Mouse (Mus musculus): ENCODE data around the gene Ubxn4.

DNA sequence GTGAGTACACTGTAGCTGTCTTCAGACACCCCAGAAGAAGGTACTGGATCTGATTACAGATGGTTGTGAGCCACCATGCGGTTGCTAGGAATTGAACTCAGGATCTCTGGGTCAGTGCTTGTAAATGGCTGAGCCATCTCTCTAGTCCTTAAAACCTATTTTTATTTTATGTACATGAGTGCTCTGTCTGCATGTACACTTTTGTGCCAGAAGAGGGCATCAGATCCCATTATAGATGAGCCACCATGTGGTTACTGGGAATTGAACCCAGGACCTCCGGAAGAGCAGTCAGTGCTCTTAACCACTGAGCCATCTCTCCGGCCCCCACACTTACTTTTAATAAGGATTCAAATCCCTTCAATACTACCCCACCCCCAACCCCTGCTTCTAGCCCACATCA is 39.2 kb downstream of the Ubxn4 start:
- TF ChIP-seq CTCF (IDR thresholded peaks at IDR 0.05) (no peak), EP300 (IDR thresholded peaks at IDR 0.05) (no peak)

All from lung, postnatal 0 days (tissue).